Mouse (Mus musculus): ENCODE measurements around the gene Thap12. TPM values are rescaled to one million over a fixed set of nuclear protein-coding genes. Genes with fewer than 3 reads are reported as not detected.

The Thap12 gene
- polyA plus RNA-seq, 1 experiment: 11.8 TPM

DNA sequence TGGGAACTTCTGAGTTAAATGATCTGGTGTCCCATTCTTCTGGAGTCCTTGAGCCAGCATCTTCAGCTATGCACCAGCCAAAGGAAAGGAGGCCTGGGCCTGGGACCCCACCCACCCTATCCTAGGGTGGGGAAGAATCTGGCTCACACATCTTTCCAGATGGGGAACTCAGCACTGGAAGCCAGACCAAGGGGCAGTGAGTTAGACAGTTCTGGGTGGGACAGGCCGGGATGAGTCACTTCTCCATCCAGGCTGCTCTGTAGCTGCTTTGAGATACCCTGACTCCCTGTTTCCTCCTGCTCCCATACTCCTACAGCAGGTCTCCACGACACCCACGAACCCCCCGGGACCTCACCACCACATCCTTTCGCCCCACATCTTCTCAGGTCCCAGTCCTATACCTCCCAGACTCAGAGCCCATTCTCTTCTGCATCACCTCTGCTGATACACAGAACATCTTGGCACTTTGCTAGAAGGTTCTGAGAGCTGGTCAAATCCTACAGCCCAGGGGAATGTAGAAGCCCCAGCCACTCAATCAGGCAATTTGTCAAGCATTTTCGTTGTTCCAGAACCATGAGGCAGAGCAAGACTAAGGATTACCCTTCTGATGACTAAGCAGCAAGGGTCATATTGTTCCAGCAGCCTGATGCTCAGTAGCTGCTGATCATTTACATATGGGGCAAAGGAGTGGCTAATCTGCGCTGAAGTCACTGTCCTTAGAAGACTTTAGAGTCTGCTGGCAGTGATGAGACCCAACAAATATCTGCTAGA lies 34.1 kb downstream of the Thap12 start:
- WGBS: 85% methylated on average over 7 of the region's 7 CpGs
- Histone ChIP-seq H3K4me3 (ENCODE audit: control insufficient read depth, insufficient read depth, low read length) (no peak overlapping the region), H3K4me1 (replicated peaks; ENCODE audit: control insufficient read depth, insufficient read depth, low read length) (no peaks in the 10 kb centered on the region), H3K27ac (ENCODE audit: control insufficient read depth, insufficient read depth, low read length) (no peak overlapping the region), H3K36me3 (ENCODE audit: control insufficient read depth, insufficient read depth, low read length) (no peaks in the 10 kb centered on the region), H3K27me3 (ENCODE audit: control insufficient read depth, insufficient read depth, low read length) (no peaks in the 10 kb centered on the region)
- DNase-seq: no peak
- TF ChIP-seq CTCF (IDR thresholded peaks at IDR 0.05; ENCODE audit: borderline replicate concordance, control insufficient read depth, extremely low read depth, insufficient read depth, low read length, poor library complexity) (no peak), POLR2A (IDR thresholded peaks at IDR 0.05; ENCODE audit: control insufficient read depth, extremely low read depth, insufficient read depth, low read length, poor library complexity) (no peak)

DNA sequence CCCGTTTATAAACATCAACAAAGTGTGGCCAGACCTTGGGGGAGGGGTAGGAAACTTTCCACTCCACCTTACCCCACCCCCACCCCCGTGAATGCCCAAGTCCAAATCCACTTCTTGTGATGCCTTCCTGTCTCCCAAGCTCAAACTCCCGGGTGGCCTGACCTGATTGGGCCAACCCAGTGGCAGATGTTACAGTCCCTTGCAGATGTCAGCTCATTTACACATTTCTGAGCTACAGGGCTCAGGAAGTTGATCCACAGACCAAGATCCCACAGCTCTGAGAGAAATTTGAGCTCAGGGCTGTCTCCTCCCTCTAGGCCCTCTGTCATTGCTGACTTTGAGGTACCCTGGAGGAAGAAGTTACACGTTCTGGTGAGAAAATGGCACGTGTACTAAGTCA lies 37.5 kb downstream of the Thap12 start:
- no peaks in the 10 kb centered on the region for H3K36me3 ChIP-seq (ENCODE audit: control insufficient read depth, insufficient read depth, low read length)
- TF ChIP-seq CTCF (IDR thresholded peaks at IDR 0.05; ENCODE audit: borderline replicate concordance, control insufficient read depth, extremely low read depth, insufficient read depth, low read length, poor library complexity) (no peak), POLR2A (IDR thresholded peaks at IDR 0.05; ENCODE audit: control insufficient read depth, extremely low read depth, insufficient read depth, low read length, poor library complexity) (no peak)
- 29% methylated on average over 5 of the region's 5 CpGs for WGBS

DNA sequence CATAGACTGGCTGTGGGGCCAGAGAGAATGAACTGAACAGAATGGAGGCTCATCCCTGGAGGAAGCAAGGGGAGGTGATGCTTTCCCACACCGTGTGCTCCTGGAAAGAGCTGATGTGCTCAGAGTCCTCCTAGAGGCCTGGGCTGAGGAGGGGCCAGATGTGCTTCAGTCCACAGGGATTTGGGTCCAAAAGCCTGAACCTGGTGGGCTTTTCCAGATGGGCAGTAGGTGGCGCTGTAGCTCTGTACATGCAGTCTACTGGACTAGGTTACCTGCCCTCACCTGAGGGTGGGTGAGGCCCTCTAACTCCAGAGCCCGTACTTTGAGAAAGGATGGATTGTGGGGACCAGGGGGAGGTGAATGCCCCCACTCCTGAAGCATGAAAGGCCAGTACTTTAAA lies 40.4 kb downstream of the Thap12 start:
- Histone ChIP-seq H3K4me3 (ENCODE audit: control insufficient read depth, insufficient read depth, low read length) (no peak overlapping the region), H3K27me3 (ENCODE audit: control insufficient read depth, insufficient read depth, low read length) (no peaks in the 10 kb centered on the region), H3K27ac (ENCODE audit: control insufficient read depth, insufficient read depth, low read length) (no peak overlapping the region), H3K4me1 (replicated peaks; ENCODE audit: control insufficient read depth, insufficient read depth, low read length) (no peaks in the 10 kb centered on the region), H3K36me3 (ENCODE audit: control insufficient read depth, insufficient read depth, low read length) (no peaks in the 10 kb centered on the region)
- DNase-seq: peak; percentile 67
- TF ChIP-seq POLR2A (IDR thresholded peaks at IDR 0.05; ENCODE audit: control insufficient read depth, extremely low read depth, insufficient read depth, low read length, poor library complexity): no peak
- TF ChIP-seq CTCF (IDR thresholded peaks at IDR 0.05; ENCODE audit: borderline replicate concordance, control insufficient read depth, extremely low read depth, insufficient read depth, low read length, poor library complexity): peak; percentile 87; the same call in 1 of the 2 replicates
- WGBS: 3% methylated on average over 3 of the region's 3 CpGs

More for the DNA sequence above, 37.5 kb downstream of the Thap12 start:
- no peak overlapping the region for H3K27ac ChIP-seq (ENCODE audit: control insufficient read depth, insufficient read depth, low read length)
- no peak for DNase-seq
- H3K27me3 ChIP-seq (ENCODE audit: control insufficient read depth, insufficient read depth, low read length): no peaks in the 10 kb centered on the region
- H3K4me3 ChIP-seq (ENCODE audit: control insufficient read depth, insufficient read depth, low read length): no peak overlapping the region
- H3K4me1 ChIP-seq (replicated peaks; ENCODE audit: control insufficient read depth, insufficient read depth, low read length): no peaks in the 10 kb centered on the region

DNA sequence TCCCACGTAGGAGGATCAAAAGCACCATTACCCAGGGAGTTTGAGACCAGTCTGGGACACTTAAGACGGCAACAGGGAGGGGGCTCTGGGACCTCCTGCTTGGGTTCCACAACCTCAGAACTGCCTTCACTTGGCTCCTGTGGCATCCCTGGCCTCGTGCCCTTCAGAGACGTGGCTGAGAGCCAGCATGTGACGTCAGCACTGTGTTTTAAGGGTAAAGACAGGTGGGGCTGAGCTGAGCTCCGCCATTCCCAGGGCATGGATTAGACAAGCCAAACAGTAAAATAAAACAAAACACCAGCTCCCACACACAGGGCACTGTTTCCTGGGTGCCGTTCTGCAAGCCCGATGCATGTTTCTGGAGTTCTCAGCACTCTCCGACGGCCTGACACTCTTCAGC lies 47.5 kb downstream of the Thap12 start:
- no peak for TF ChIP-seq CTCF (IDR thresholded peaks at IDR 0.05; ENCODE audit: borderline replicate concordance, control insufficient read depth, extremely low read depth, insufficient read depth, low read length, poor library complexity)
- no peak for TF ChIP-seq POLR2A (IDR thresholded peaks at IDR 0.05; ENCODE audit: control insufficient read depth, extremely low read depth, insufficient read depth, low read length, poor library complexity)
- no peaks in the 10 kb centered on the region for H3K27me3 ChIP-seq (ENCODE audit: control insufficient read depth, insufficient read depth, low read length)
- no peak for DNase-seq
- H3K36me3 ChIP-seq (ENCODE audit: control insufficient read depth, insufficient read depth, low read length): no peaks in the 10 kb centered on the region
- no peak overlapping the region for H3K27ac ChIP-seq (ENCODE audit: control insufficient read depth, insufficient read depth, low read length)
- 89% methylated on average over 10 of the region's 10 CpGs for WGBS
- no peak overlapping the region for H3K4me3 ChIP-seq (ENCODE audit: control insufficient read depth, insufficient read depth, low read length)
- no peaks in the 10 kb centered on the region for H3K4me1 ChIP-seq (replicated peaks; ENCODE audit: control insufficient read depth, insufficient read depth, low read length)

DNA sequence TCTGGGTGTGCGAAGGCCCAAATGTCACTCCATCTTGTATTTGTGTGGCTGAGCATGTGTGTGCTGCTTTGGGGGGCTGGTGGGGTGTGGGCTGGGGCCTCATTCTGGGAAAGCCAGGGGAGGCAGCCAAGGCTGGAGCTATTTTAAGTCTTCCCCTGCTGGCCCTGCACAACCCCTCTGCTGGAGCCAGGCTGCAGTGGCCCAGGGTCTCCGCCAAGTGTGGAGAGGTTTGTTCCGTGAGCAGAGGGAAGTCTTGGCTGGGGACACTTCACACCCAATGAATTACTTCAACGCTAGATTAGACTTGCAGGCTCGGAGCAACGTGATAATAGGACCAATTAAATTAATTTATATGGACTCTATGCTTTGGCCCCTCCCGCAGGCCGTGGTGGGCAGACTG lies 49.8 kb downstream of the Thap12 start:
- 97% methylated on average over 8 of the region's 8 CpGs for WGBS
- Histone ChIP-seq H3K4me3 (ENCODE audit: control insufficient read depth, insufficient read depth, low read length) (no peak overlapping the region), H3K36me3 (ENCODE audit: control insufficient read depth, insufficient read depth, low read length) (no peaks in the 10 kb centered on the region), H3K27me3 (ENCODE audit: control insufficient read depth, insufficient read depth, low read length) (no peaks in the 10 kb centered on the region), H3K27ac (ENCODE audit: control insufficient read depth, insufficient read depth, low read length) (no peak overlapping the region), H3K4me1 (replicated peaks; ENCODE audit: control insufficient read depth, insufficient read depth, low read length) (no peaks in the 10 kb centered on the region)
- TF ChIP-seq POLR2A (IDR thresholded peaks at IDR 0.05; ENCODE audit: control insufficient read depth, extremely low read depth, insufficient read depth, low read length, poor library complexity) (no peak), CTCF (IDR thresholded peaks at IDR 0.05; ENCODE audit: borderline replicate concordance, control insufficient read depth, extremely low read depth, insufficient read depth, low read length, poor library complexity) (no peak)
- DNase-seq: no peak

GRCm38 (mm10) chr7:98756050-98756449 lies 53.1 kb downstream of the Thap12 start:
- TF ChIP-seq POLR2A (IDR thresholded peaks at IDR 0.05; ENCODE audit: control insufficient read depth, extremely low read depth, insufficient read depth, low read length, poor library complexity): no peak
- no peak for TF ChIP-seq CTCF (IDR thresholded peaks at IDR 0.05; ENCODE audit: borderline replicate concordance, control insufficient read depth, extremely low read depth, insufficient read depth, low read length, poor library complexity)
- Histone ChIP-seq H3K4me1 (replicated peaks; ENCODE audit: control insufficient read depth, insufficient read depth, low read length) (no peaks in the 10 kb centered on the region), H3K27me3 (ENCODE audit: control insufficient read depth, insufficient read depth, low read length) (no peaks in the 10 kb centered on the region), H3K27ac (ENCODE audit: control insufficient read depth, insufficient read depth, low read length) (no peak overlapping the region), H3K36me3 (ENCODE audit: control insufficient read depth, insufficient read depth, low read length) (no peaks in the 10 kb centered on the region), H3K4me3 (ENCODE audit: control insufficient read depth, insufficient read depth, low read length) (no peak overlapping the region)
- 88% methylated on average over 11 of the region's 11 CpGs for WGBS
- DNase-seq: no peak

All from thymus, adult 2 months (tissue).